Mouse (Mus musculus): ENCODE results near the gene Zc2hc1b. TPM values are rescaled to one million over a fixed set of nuclear protein-coding genes. Genes with fewer than 3 reads are reported as not detected.

Zc2hc1b gene
- total RNA-seq, 1 experiment from 2014 or later = not detected

DNA sequence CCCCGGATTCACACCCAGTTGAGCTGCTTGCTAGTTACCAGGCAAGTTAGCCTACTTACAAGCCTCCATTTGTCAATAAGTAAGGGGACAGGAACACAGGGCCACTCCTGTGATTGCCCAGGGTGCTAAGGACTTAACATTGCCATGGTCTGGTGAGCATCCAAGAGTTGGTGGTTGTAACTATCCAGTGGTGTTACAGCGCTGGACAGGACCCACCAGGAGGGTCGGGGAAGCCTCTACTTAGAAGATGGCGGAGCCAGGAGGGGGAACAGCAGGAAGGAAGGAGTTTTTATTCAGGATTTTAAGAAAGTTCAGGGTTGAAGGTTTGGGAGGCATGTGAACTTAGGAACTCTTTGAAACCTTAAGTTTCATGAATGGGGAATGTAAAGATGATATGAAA, 64.2 kb downstream of the Zc2hc1b start:
- no peak for DNase-seq

DNA sequence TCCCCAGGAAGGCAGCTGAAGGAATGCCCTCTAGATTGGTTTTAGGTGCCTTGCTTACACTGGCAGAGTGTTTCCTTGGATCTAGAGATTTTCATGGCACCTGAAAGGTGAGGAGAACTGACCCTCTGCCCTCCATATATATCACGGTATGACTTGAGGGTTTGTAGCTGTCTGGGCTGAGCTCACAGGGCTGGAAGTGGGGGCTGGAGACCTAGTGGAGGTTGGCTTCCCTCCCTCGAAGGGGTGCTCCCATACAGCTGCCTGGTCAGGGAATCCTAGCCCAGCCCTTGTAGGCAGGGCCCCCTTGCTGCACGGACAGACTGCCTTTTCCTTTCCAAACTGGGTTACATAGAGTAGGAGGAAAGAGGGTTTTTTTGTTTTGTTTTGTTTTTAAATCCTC, 65.0 kb downstream of the Zc2hc1b start:
- DNase-seq = no peak

DNA sequence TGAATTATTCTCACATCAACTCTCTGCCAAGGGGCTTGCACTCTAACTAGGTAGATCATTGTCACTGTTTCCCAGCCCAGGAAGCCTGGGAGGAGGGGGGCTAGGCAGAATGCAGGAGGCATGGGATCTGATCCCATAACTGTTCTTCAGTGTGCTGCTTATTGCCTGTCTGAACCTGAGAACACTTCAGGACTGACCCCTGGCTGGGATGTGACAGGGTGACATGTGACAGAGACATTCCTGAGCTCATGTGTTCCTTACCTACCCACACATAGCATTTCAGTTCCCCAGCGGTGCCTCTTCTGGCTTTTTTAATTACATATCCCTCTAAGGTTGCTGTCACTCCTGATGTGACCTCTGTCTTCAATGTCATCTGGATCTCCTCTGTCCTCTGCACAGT, 68.0 kb downstream of the Zc2hc1b start:
- DNase-seq = no peak

DNA sequence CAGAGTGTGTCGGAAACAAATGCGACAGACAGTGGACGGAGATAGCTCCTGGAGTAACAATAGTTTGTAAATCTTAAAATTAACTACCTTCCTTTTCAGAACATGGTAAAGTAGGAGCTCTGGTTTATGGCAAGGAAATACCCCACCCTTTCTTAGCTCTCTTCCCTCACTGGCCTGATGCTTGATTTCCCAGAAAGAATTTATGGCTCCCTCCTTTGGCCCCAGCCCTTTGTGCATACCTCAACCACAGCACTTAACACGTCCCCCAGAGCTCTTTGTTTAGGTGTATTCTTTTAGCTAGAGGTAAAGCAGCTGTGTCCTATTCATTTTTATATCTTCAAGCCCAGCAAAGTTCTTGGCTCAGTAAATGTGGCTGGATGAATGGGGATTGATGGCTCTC, 69.0 kb downstream of the Zc2hc1b start:
- no peak for DNase-seq

DNA sequence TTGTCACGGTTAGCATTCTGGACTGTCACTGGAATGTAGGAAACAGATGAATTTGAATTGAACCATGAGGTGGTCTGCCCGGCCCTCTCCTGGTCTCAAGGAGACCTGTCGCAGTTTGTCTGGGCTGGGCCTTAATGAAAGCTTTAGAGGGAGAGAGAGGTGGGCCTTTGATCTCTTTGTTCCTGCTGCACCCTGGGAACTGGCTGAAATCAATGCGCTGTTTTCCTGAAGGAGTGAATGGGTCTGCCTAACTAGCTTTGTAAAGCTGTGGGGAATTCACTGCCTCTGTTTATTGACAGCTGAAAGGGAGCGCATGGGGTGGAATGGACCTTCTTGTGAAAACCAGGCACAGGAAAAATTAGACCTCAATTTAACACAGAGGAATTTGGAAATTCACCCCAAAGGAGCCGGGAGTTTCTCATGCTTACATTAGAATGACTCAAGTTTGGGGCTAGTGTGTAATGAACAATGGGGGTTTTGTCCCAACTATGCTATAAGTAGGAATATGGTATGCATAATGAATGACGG, 69.7 kb downstream of the Zc2hc1b start:
- DNase-seq = no peak

DNA sequence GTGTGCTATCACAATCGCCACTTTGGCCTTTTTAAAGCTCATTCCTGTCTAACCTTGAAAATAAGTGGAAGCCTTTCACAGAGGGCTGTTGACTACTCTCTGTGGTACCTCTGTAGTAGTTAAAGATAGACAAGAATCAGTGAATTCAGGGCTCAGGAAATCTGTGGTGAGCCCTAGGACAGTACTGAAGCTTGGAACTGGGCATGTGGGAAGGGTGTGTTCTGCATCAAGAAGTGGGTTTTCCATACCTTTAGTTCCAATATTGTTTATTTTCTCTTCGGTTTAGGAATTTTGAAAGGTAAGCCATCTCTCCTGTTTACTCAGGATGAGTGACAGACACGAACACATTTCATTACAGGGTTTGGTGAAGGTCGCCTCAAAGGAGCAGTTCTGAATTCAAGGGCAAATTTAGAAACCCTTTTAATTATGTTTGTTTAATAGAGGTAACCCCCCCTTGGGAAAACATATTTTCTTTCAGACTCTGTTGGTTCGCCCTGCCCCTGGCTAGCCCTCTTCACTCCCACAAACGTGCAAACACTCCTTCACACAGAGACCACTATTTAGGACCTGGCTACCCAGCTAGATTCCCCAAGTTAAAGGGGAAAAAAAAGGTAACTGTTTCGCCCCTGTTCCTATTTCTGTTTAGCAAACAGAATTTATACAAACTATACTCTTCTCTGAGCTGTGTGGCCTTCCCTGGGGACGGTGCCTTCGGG, 70.8 kb downstream of the Zc2hc1b start:
- no peak for DNase-seq

DNA sequence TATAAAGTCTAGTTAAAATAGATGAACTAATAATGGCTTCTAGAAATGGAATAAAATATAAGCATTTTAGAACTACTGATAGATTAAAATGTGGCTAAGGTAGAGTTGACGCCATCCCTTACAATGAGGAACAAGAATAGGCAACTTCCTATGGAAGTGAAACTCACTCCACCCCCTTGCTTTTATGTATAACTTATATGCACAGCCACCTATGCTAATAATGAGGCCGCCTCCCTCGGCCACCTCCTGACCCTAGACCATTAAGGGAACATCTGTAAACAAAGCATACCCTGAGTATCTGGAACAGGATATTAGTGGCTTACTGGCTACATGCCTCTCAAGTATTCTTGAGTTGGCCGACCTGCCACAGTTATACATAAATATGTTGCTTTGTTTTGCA, 74.0 kb downstream of the Zc2hc1b start:
- no peak for DNase-seq

DNA sequence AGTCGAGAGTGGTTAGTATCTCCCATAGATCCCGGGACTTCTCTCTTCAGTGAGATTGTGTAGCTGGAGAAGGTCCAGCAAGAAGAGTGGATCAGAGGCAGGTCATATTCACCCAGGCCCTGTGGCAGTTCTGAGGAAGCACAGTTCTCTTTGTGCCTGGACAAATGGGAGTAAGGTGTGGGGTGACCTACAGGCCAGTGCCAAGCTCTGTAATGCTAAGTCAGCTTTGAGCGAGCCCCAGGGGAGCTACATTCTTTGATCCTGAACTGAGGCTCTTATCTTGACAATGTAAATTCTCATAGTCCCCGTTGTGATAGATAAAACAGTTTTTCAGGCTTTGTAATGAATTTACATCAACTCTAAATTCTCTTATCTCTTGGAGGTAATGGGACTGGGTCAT, 75.5 kb downstream of the Zc2hc1b start:
- DNase-seq = no peak

DNA sequence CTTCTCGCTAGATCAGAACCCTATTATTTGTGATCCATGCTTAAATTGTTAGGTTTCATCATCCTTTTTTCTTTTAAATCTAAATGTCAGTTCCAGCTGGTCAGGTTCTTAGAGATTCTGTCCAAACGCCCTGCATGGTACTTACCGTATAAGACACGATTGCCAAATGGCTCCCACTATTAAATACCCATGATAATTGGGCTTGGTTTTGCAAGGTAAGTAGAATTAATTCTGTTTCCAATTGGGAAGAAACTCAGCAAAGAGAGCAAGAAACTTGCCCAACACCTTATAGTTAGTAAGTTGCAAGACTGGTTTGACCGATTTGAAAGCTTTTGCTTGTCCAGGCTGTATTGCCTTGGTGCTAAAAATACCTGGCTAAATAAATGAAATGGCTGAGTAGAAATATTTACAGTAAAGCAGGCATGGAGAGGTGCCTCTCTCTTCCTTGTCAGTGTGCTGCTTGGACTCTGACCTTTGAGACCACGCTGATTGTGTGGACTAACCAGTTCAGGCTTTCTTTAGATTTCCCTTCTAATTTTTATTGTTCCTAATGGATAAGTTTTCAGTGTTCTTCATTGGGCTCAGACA, 77.7 kb downstream of the Zc2hc1b start:
- DNase-seq = no peak

Other genes starting within 250 kb of the Zc2hc1b start
- 6.2 and 6.7 TPM in 2 replicates for gene Stx11, start 213.7 kb downstream of the Zc2hc1b start, total RNA-seq (2021)
- 11.0 and 11.2 TPM in 2 replicates for gene Sf3b5, start 172.7 kb downstream of the Zc2hc1b start, total RNA-seq (2021)
- gene Plagl1, start 117.5 kb downstream of the Zc2hc1b start, total RNA-seq (2021) = 13.0 and 15.7 TPM in 2 replicates
- gene Ltv1, start 15.1 kb upstream of the Zc2hc1b start, total RNA-seq (2021) = 42.7 and 50.7 TPM in 2 replicates

All from adrenal gland, postnatal 14 days (tissue).